Mouse (Mus musculus) heart, postnatal 25 days (tissue): ENCODE data around the gene Sema6c. TPM values are rescaled to one million over a fixed set of nuclear protein-coding genes. Genes with fewer than 3 reads are reported as not detected.
A peak's percentile ranks its signal among the peaks of the same experiment; 100 is the strongest.
"Not testable (repeated sequence)": the region's sequence is repeated elsewhere in the genome, so short reads cannot be mapped to it uniquely, and the experiment has no call there.

Source experiments
- DNase-seq: peaks from one replicate; pipeline ENCODE4 v3.0.0; 2022; ENCODE audit warnings: low spot score
- intact Hi-C: fragments of 180-260 bp; cut with DNase I; formaldehyde crosslinking; loops from one replicate; pipeline ENCODE4 v1.15.1; 2025
- total RNA-seq, 2 experiments: library from RNA; stranded (reverse); gene quantifications; 2 replicates each; pipeline ENCODE4 v1.2.3; 2021

Sema6c gene
- 1 to 10 TPM; 7.3 to 9.4 TPM for total RNA-seq

GRCm38 (mm10) chr3:95159987-95160963 is at the start of gene Sema6c:
TSS of gene Sema6c (plus strand) at chr3:95160457.
- DNase-seq: peak; percentile 84
- intact Hi-C loops: no loop called here

GRCm38 (mm10) chr3:95110911-95111726 is 49.1 kb upstream of the Sema6c start, which contains the start of gene Vps72:
TSS of gene Vps72 (plus strand) at chr3:95111022.
- DNase-seq: peak; percentile 80
- intact Hi-C loops: loop anchor here (2.0 kb wide), 1 partner anchor 22 kb away; no protein-coding TSS in a partner anchor

DNA sequence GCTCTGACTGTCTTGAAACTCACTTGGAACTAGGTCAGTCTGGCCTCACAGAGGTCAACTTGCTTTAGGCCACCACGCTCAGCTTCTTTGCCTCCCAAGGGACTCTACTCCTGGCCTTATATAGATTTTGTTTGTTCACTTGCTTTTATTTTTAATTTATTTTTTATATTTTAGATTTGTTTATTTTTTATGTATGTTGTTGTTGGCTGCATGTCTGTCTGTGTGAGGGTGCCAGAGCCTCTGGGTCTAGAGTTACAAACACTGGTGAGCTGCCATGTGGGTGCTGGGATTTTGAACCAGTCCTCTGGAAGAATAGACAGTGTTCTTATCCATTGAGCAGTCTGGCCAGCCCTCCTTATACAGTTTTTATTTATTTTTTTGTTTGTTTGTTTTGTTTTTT is 47.5 kb upstream of the Sema6c start:
- intact Hi-C loops: loop anchor here (2.0 kb wide), 1 partner anchor 14 kb away; no protein-coding TSS in a partner anchor
- DNase-seq: no peak

- intact Hi-C loops: no loop called here
- DNase-seq: no peak
Observed at GRCm38 (mm10) chr3:95117751-95118150, 42.5 kb upstream of the Sema6c start.

DNA sequence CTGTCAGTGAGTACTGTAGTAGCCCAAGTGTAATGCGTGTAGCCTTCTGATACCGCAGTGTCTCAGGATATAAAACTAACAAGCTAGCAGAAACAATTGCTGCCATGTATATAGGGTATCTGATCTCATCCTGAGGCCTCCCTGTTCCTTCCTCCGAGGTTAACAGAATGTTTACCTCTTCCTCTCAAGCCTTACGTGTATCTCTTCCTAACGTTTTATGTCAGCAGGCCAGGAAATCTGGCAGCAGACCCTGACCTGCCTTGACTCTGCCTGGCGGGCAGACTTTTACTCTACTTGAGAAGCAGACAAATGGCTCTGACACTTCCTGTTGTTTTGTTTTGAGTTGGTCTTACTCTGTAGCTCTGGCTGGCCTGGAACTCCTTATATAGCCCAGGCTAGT is 38.7 kb upstream of the Sema6c start:
- intact Hi-C loops: no loop called here
- DNase-seq: no peak

- intact Hi-C loops: no loop called here
- no peak for DNase-seq
Observed at GRCm38 (mm10) chr3:95124246-95124645, 36.0 kb upstream of the Sema6c start, which contains the start of gene Tmod4. TSS of gene Tmod4 (plus strand) at chr3:95124476.

- intact Hi-C loops: no loop called here
- DNase-seq: no peak
Observed at GRCm38 (mm10) chr3:95124972-95125371, 35.3 kb upstream of the Sema6c start.

DNA sequence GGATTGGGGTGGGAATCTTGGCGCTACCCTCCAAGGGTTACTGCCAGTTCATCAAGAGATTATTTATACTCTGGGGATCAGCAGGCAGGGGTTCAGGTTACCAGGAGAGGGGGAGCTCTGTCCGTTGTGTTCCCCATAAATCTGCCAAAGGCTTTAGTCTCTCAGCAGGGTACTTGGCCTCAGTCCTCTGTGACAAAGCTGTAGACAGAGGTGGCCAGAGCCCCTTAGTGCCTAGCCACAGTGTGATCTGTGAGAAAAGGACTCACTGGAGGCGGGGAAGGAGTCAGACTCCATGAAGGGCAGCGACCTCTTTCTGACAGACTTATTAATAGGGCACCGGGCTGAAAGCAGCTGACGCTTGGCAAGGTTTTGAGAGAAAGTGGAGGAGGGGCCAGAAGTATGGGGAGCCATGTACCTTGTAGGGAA is 31.0 kb upstream of the Sema6c start:
- intact Hi-C loops: no loop called here
- DNase-seq: no peak

GRCm38 (mm10) chr3:95130081-95130480 is 30.2 kb upstream of the Sema6c start:
- intact Hi-C loops: no loop called here

DNA sequence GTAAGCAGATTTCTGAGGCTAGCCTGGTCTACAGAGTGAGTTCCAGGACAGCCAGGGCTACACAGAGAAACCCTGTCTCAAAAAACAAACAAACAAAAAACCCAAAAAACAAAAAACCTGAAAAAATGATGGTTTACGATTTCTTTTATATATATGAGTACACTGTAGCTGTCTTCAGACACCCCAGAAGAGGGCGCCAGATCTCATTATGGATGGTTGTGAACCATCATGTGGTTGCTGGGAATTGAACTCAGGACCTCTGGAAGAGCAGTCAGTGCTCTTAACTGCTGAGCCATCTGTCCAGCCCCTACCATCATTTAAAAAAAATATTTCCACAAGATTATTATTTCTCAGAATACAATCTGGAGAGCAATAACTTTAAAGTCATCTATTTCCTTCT is 27.9 kb upstream of the Sema6c start:
- DNase-seq: not testable (repeated sequence)
- intact Hi-C loops: loop anchor here (2.0 kb wide), 1 partner anchor 22 kb away; the partner anchor contains the start of gene Vps72

More at GRCm38 (mm10) chr3:95130081-95130480, 30.2 kb upstream of the Sema6c start:
- DNase-seq: no peak

DNA sequence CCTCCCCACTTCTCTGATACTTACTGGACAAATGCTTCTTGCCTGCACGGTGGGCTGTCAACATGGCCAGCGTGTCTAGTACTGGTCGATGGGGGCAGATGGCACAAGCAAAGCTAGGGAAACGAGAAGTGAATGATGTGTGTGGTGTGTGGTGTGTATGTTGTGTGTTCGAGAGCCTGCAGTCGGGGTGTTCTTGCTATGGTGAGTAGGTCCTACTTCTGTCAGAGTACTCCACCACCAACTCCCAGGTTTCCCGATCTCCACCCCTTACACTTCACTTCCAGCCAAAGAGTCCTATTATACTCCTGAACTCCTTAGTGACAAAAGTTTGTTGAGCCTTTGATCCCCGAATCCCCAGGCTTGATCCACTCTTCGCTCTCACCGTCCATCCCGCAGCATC is 27.1 kb upstream of the Sema6c start:
- no peak for DNase-seq
- intact Hi-C loops: loop anchor here (2.0 kb wide), 1 partner anchor 22 kb away; the partner anchor contains the start of gene Vps72

DNA sequence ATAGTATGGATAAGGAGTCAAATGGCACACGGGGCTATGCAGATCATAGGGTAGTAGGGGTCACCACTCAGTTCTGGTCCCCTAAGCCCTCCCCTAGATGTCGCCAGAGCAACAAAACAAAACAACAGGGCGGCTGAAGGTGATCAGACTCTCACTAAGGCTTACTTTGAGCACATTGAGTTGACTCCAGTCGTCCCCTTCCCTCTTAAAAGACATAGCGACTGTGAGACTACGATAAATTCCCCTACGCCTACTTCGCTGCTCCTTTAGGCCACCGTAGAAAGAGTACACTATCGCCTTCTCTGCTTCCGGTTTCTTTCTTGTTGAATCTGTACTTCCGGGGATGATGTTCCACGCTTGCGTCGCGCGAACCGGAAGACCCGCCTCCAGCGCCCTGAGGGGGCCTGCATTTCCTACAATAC is 26.6 kb upstream of the Sema6c start, which contains the start of the genes Scnm1 and Lysmd1:
Gene Scnm1, minus strand, starts transcription at position 332 of the 422 bp plus-strand sequence.
Gene Lysmd1, plus strand, starts transcription at position 409 of the 422 bp plus-strand sequence.
- peak; percentile 87 for DNase-seq
- intact Hi-C loops: loop anchor here (2.0 kb wide), 1 partner anchor 23 kb away; the partner anchor contains the start of gene Vps72

DNA sequence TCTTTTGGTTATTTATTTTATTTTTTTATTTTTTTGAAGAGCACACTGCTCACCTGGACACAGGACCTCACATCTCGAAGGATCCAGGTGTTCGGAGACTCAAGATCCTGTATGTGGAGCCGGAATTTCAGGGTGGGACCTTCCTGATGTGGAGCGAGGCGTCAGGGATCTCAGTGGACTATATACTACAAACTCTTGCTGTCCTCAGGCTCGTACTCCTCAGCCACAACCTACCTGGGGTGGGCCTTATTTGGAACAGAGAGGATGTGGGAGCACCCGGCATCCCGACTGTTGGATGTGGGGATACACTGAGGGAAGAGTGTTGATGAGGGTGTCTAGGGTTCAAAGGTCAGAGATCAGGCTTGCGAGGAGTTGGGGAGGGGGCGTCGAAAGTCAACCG is 26.1 kb upstream of the Sema6c start:
- DNase-seq, intact Hi-C loops: not testable (repeated sequence)

GRCm38 (mm10) chr3:95135023-95135422 is 25.2 kb upstream of the Sema6c start:
- peak; percentile 26 for DNase-seq
- intact Hi-C loops: no loop called here

- DNase-seq: no peak
- intact Hi-C loops: no loop called here
Observed at GRCm38 (mm10) chr3:95135433-95136052, 24.7 kb upstream of the Sema6c start.

GRCm38 (mm10) chr3:95136336-95136735 is 23.9 kb upstream of the Sema6c start:
- intact Hi-C loops: no loop called here
- DNase-seq: no peak

GRCm38 (mm10) chr3:95139586-95140288 is 20.5 kb upstream of the Sema6c start:
- DNase-seq: no peak
- intact Hi-C loops: no loop called here

DNA sequence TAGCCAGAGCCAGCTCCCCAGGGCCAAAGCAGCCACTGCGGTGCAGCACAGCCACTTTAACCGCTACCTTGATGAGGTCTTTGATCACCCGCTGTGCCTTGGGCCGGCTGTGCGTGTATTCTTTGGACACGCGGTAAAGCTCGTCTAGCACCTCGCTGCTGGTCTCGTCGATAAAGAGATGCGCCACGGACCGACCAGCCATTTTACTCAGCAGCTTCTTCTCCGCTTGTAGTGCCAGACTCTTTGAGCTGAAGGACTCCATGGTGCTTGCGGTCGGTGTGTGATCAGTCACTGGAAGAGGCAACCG is 20.0 kb upstream of the Sema6c start:
- DNase-seq: no peak
- intact Hi-C loops: no loop called here

- DNase-seq: no peak
- intact Hi-C loops: no loop called here
Observed at GRCm38 (mm10) chr3:95140795-95141194, 19.5 kb upstream of the Sema6c start.
